Mouse (Mus musculus) bone marrow macrophage, adult 2 months (primary cell): ENCODE measurements at regions not wholly inside any gene's neighbourhood (a gene's known extent, or its start where the extent isn't known, plus 50 kb on each side); places are given as distances from the start of the nearest gene placed in this dataset.

Experiments used
- CTCF ChIP-seq: IDR thresholded peaks from 2 replicates; pipeline ENCODE4 v1.5.1; 2012; ENCODE audit warnings: low read depth, mild to moderate bottlenecking, low read length, moderate library complexity
- POLR2A ChIP-seq: IDR thresholded peaks from 2 replicates; pipeline ENCODE4 v1.6.1; 2012; ENCODE audit warnings: mild to moderate bottlenecking, low read depth, low read length, borderline replicate concordance

GRCm38 (mm10) chr16:86340311-86340710 is 438.7 kb upstream of the Adamts5 start:
- TF ChIP-seq CTCF: no peak
- TF ChIP-seq POLR2A: no peak
